Mouse (Mus musculus): ENCODE data around the gene Krt10. TPM values are rescaled to one million over a fixed set of nuclear protein-coding genes. Genes with fewer than 3 reads are reported as not detected.

Gene Krt10
- polyA plus RNA-seq, 1 experiment from 2014 or later = 25.0 TPM

GRCm38 (mm10) chr11:99398084-99398483, 8.9 kb upstream of the Krt10 start:
- ATAC-seq (replicated peaks) = no peak
- no peak overlapping the region for H3K4me3 ChIP-seq
- H3K36me3 ChIP-seq (replicated peaks) = no peaks in the 10 kb centered on the region
- no peak overlapping the region for H3K4me2 ChIP-seq
- 85% methylated on average over 3 of the region's 3 CpGs for WGBS
- H3K4me1 ChIP-seq = 0 out of 2 replicates have a peak, but pooled peaks cover 5% of the 10 kb centered on the region
- H3K27ac ChIP-seq = no peak overlapping the region
- no peak overlapping the region for H3K9ac ChIP-seq
- 0 out of 2 replicates have a peak, but pooled peaks cover 6% of the 10 kb centered on the region for H3K27me3 ChIP-seq (replicated peaks)
- no peaks in the 10 kb centered on the region for H3K9me3 ChIP-seq

GRCm38 (mm10) chr11:99396661-99397060, 7.5 kb upstream of the Krt10 start:
- Histone ChIP-seq H3K9ac (no peak overlapping the region), H3K4me3 (no peak overlapping the region), H3K27me3 (replicated peaks) (0 out of 2 replicates have a peak, but pooled peaks cover 4% of the 10 kb centered on the region), H3K4me1 (0 out of 2 replicates have a peak, but pooled peaks cover 5% of the 10 kb centered on the region), H3K4me2 (no peak overlapping the region), H3K9me3 (no peaks in the 10 kb centered on the region), H3K36me3 (replicated peaks) (no peaks in the 10 kb centered on the region), H3K27ac (no peak overlapping the region)
- WGBS = 71% methylated on average over 2 of the region's 2 CpGs
- no peak for ATAC-seq (replicated peaks)

- 0 out of 2 replicates have a peak, but pooled peaks cover 5% of the 10 kb centered on the region for H3K4me1 ChIP-seq
- H3K27ac ChIP-seq = no peak overlapping the region
- no peaks in the 10 kb centered on the region for H3K9me3 ChIP-seq
- no peak overlapping the region for H3K9ac ChIP-seq
- H3K36me3 ChIP-seq (replicated peaks) = no peaks in the 10 kb centered on the region
- 0 out of 2 replicates have a peak, but pooled peaks cover 4% of the 10 kb centered on the region for H3K27me3 ChIP-seq (replicated peaks)
- H3K4me2 ChIP-seq = no peak overlapping the region
- no peak for ATAC-seq (replicated peaks)
- 15% methylated on average over 3 of the region's 3 CpGs for WGBS
- H3K4me3 ChIP-seq = no peak overlapping the region
Measured at GRCm38 (mm10) chr11:99396034-99396433, 6.9 kb upstream of the Krt10 start.

GRCm38 (mm10) chr11:99392492-99392891, 3.3 kb upstream of the Krt10 start:
- no peak overlapping the region for H3K4me3 ChIP-seq
- peaks cover 8% of the 10 kb centered on the region; the same call in 1 of the 2 replicates for H3K4me1 ChIP-seq
- H3K9me3 ChIP-seq = no peaks in the 10 kb centered on the region
- H3K9ac ChIP-seq = no peak overlapping the region
- no peaks in the 10 kb centered on the region for H3K36me3 ChIP-seq (replicated peaks)
- H3K27ac ChIP-seq = no peak overlapping the region
- H3K4me2 ChIP-seq = no peak overlapping the region
- ATAC-seq (replicated peaks) = no peak
- WGBS = 81% methylated on average over 10 of the region's 10 CpGs
- H3K27me3 ChIP-seq (replicated peaks) = no peaks in the 10 kb centered on the region

- WGBS = 83% methylated on average over 6 of the region's 6 CpGs
- H3K27ac ChIP-seq = no peak overlapping the region
- ATAC-seq (replicated peaks) = no peak
- no peak overlapping the region for H3K9ac ChIP-seq
- H3K36me3 ChIP-seq (replicated peaks) = no peaks in the 10 kb centered on the region
- no peaks in the 10 kb centered on the region for H3K27me3 ChIP-seq (replicated peaks)
- H3K4me3 ChIP-seq = no peak overlapping the region
- H3K4me2 ChIP-seq = no peak overlapping the region
- no peaks in the 10 kb centered on the region for H3K9me3 ChIP-seq
- peaks cover 18% of the 10 kb centered on the region for H3K4me1 ChIP-seq
Measured at GRCm38 (mm10) chr11:99391375-99391774, 2.2 kb upstream of the Krt10 start.

GRCm38 (mm10) chr11:99390866-99391265, 1.7 kb upstream of the Krt10 start:
- no peak for ATAC-seq (replicated peaks)
- H3K27me3 ChIP-seq (replicated peaks) = no peaks in the 10 kb centered on the region
- no peak overlapping the region for H3K27ac ChIP-seq
- WGBS = 77% methylated on average over 7 of the region's 7 CpGs
- H3K4me1 ChIP-seq = peaks cover 14% of the 10 kb centered on the region
- no peak overlapping the region for H3K4me2 ChIP-seq
- H3K36me3 ChIP-seq (replicated peaks) = no peaks in the 10 kb centered on the region
- H3K9ac ChIP-seq = no peak overlapping the region
- H3K9me3 ChIP-seq = no peaks in the 10 kb centered on the region
- no peak overlapping the region for H3K4me3 ChIP-seq

- WGBS = 96% methylated on average over 18 of the region's 18 CpGs
- H3K27me3 ChIP-seq (replicated peaks) = no peaks in the 10 kb centered on the region
Measured at GRCm38 (mm10) chr11:99388661-99389060, 503 bp downstream of the Krt10 start.

GRCm38 (mm10) chr11:99385813-99386721, 3.1 kb downstream of the Krt10 start:
- WGBS = 1% methylated on average over 71 of the region's 71 CpGs

More at GRCm38 (mm10) chr11:99388661-99389060, 503 bp downstream of the Krt10 start:
- H3K4me1 ChIP-seq = peaks cover 18% of the 10 kb centered on the region
- no peak overlapping the region for H3K4me2 ChIP-seq
- H3K36me3 ChIP-seq (replicated peaks) = no peaks in the 10 kb centered on the region
- no peak overlapping the region for H3K27ac ChIP-seq
- H3K9me3 ChIP-seq = no peaks in the 10 kb centered on the region
- H3K4me3 ChIP-seq = no peak overlapping the region
- no peak for ATAC-seq (replicated peaks)
- H3K9ac ChIP-seq = no peak overlapping the region

GRCm38 (mm10) chr11:99379568-99379967, 9.6 kb downstream of the Krt10 start:
- 13% methylated on average over 5 of the region's 5 CpGs for WGBS
- Histone ChIP-seq H3K4me3 (no peak overlapping the region), H3K27me3 (replicated peaks) (peaks cover 12% of the 10 kb centered on the region; the same call in 1 of the 2 replicates), H3K27ac (no peak overlapping the region), H3K9me3 (no peaks in the 10 kb centered on the region), H3K36me3 (replicated peaks) (no peaks in the 10 kb centered on the region), H3K9ac (no peak overlapping the region), H3K4me1 (no peaks in the 10 kb centered on the region), H3K4me2 (no peak overlapping the region)
- ATAC-seq (replicated peaks) = no peak

More at GRCm38 (mm10) chr11:99385813-99386721, 3.1 kb downstream of the Krt10 start:
- H3K9ac ChIP-seq = peak overlapping the region; percentile 71
- peak; percentile 91 for ATAC-seq (replicated peaks)
- no peaks in the 10 kb centered on the region for H3K9me3 ChIP-seq
- peak overlapping the region; percentile 96 for H3K27ac ChIP-seq
- H3K27me3 ChIP-seq (replicated peaks) = peaks cover 7% of the 10 kb centered on the region; the same call in 1 of the 2 replicates
- H3K36me3 ChIP-seq (replicated peaks) = no peaks in the 10 kb centered on the region
- H3K4me3 ChIP-seq = peak overlapping the region; percentile 69
- H3K4me1 ChIP-seq = peaks cover 18% of the 10 kb centered on the region
- H3K4me2 ChIP-seq = peak overlapping the region; percentile 74

GRCm38 (mm10) chr11:99374803-99375202, 14.4 kb downstream of the Krt10 start, which contains the start of gene Krt28:
Krt28 (minus strand) TSS chr11:99374903.
- peaks cover 7% of the 10 kb centered on the region; the same call in 1 of the 2 replicates for H3K27me3 ChIP-seq (replicated peaks)
- ATAC-seq (replicated peaks) = no peak
- 0 out of 2 replicates have a peak, but pooled peaks cover 3% of the 10 kb centered on the region for H3K4me1 ChIP-seq
- no peak within 1 kb of the TSS for H3K27ac ChIP-seq
- no peaks in the 10 kb centered on the region for H3K36me3 ChIP-seq (replicated peaks)
- H3K9ac ChIP-seq = no peak within 1 kb of the TSS
- H3K4me3 ChIP-seq = no peak within 1 kb of the TSS
- no peaks in the 10 kb centered on the region for H3K9me3 ChIP-seq
- 84% methylated on average over 13 of the region's 13 CpGs for WGBS
- no peak within 1 kb of the TSS for H3K4me2 ChIP-seq

GRCm38 (mm10) chr11:99369853-99370451, 19.2 kb downstream of the Krt10 start:
- WGBS = 80% methylated on average over 8 of the region's 8 CpGs
- Histone ChIP-seq H3K4me2 (no peak overlapping the region), H3K4me3 (no peak overlapping the region), H3K27me3 (replicated peaks) (peaks cover 3% of the 10 kb centered on the region; the same call in 1 of the 2 replicates), H3K36me3 (replicated peaks) (no peaks in the 10 kb centered on the region), H3K27ac (peak overlapping the region; percentile 45; the same call in 1 of the 2 replicates), H3K9ac (no peak overlapping the region), H3K4me1 (0 out of 2 replicates have a peak, but pooled peaks cover 3% of the 10 kb centered on the region), H3K9me3 (no peaks in the 10 kb centered on the region)
- ATAC-seq (replicated peaks) = no peak

GRCm38 (mm10) chr11:99369229-99369628, 19.9 kb downstream of the Krt10 start:
- no peak for ATAC-seq (replicated peaks)
- no peak overlapping the region for H3K9ac ChIP-seq
- no peak overlapping the region; the same call in 1 of the 2 replicates for H3K27ac ChIP-seq
- WGBS = 15% methylated on average over 3 of the region's 3 CpGs
- no peak overlapping the region for H3K4me2 ChIP-seq
- H3K4me3 ChIP-seq = no peak overlapping the region
- H3K4me1 ChIP-seq = 0 out of 2 replicates have a peak, but pooled peaks cover 3% of the 10 kb centered on the region
- no peaks in the 10 kb centered on the region for H3K36me3 ChIP-seq (replicated peaks)
- no peaks in the 10 kb centered on the region for H3K9me3 ChIP-seq
- H3K27me3 ChIP-seq (replicated peaks) = no peaks in the 10 kb centered on the region

Measured in midbrain, embryonic 15.5 days (tissue).